Mouse (Mus musculus) limb, embryonic 10.5 days (tissue): Measurements from ENCODE around the gene Hmcn2. TPM values are rescaled to one million over a fixed set of nuclear protein-coding genes. Genes with fewer than 3 reads are reported as not detected.
A peak's percentile ranks its signal among the peaks of the same experiment; 100 is the strongest.

Experiments
- DNase-seq: peaks from one replicate; pipeline ENCODE4 v3.0.0-alpha.2; 2017; ENCODE audit warnings: low spot score
- H3K27ac ChIP-seq: fragments of 300-500 bp; sonication (generic); 2 replicates; pipeline ENCODE4 v1.5.1; 2016; ENCODE audit warnings: mild to moderate bottlenecking
- H3K27me3 ChIP-seq: fragments of 300-500 bp; sonication (generic); 2 replicates; pipeline ENCODE4 v1.6.1; 2016; ENCODE audit warnings: low read depth, mild to moderate bottlenecking; ENCODE audit not compliant: poor library complexity, severe bottlenecking
- H3K36me3 ChIP-seq: fragments of 300-500 bp; sonication (generic); 2 replicates; pipeline ENCODE4 v1.6.1; 2016; ENCODE audit warnings: mild to moderate bottlenecking, moderate library complexity
- H3K4me1 ChIP-seq: fragments of 300-500 bp; sonication (generic); 2 replicates; pipeline ENCODE4 v1.6.1; 2016
- H3K4me3 ChIP-seq: fragments of 300-500 bp; sonication (generic); 2 replicates; pipeline ENCODE4 v1.5.1; 2016; ENCODE audit warnings: mild to moderate bottlenecking, moderate library complexity
- H3K9me3 ChIP-seq: fragments of 300-500 bp; sonication (generic); replicated peaks from 2 replicates; pipeline ENCODE4 v1.6.1; 2016; ENCODE audit warnings: mild to moderate bottlenecking
- WGBS: fragments of 180-500 bp; shearing (Covaris S2); methylation state at CpG from one replicate; pipeline ENCODE4 v1.1.7; 2016; 5-methylcytosine and 5-hydroxymethylcytosine counted together
- polyA plus RNA-seq: library from polyadenylated mRNA; unstranded; fragments of >200 nt; fragmentation: Nextera tagmentation; extraction: Ambion mirVana; gene quantifications from 2 replicates; pipeline ENCODE4 v1.2.1, GENCODE M21; 2016

The Hmcn2 gene
- polyA plus RNA-seq, 1 experiment from 2014 or later: 0.19 TPM

DNA sequence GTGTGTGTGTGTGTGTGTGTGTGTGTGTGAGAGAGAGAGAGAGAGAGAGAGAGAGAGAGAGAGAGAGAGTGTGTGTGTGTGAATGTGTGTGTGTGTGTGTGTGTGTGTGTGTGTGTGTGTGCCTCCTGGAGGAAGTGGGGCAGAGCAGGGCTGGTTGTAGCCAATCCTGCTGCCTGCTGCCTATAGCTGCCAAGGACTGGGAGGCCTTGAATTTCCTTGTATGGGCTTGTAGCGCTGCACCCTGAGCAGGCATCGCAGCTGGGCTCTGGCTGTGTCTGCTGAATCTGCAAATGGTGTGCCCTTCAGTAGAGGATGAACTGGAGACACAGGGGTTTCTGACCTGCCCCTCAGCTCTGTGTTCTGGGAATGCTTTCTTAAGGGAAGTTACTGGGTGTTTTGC is 3.9 kb downstream of the Hmcn2 start:
- Histone ChIP-seq H3K27ac (peak overlapping the region; percentile 36; the same call in 1 of the 2 replicates), H3K4me1 (peaks cover 22% of the 10 kb centered on the region), H3K9me3 (no peaks in the 10 kb centered on the region), H3K36me3 (no peaks in the 10 kb centered on the region), H3K4me3 (no peak overlapping the region), H3K27me3 (peaks cover 65% of the 10 kb centered on the region)
- DNase-seq: no peak
- WGBS: 16% methylated on average over 2 of the region's 2 CpGs

DNA sequence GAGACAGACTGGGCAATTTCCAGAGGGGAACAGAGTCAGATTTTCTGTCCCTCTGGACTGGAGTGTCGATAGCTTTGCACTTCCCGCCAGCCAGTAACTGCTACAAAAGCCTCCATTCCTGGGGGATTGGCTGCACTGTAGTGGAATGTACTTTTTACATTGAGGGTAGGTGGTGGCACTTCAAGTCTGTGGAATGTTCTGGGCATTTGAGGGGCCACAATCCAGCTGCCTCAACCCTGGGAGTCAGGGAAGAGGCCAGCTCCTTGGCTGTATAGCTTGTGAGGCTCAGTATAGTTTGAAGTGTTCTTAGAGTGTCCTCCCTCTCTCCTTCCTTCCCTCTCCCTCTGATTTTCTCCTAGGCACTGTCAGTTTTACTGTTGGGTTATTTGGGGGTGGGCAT is 5.0 kb downstream of the Hmcn2 start:
- Histone ChIP-seq H3K9me3 (no peaks in the 10 kb centered on the region), H3K27ac (no peak overlapping the region), H3K27me3 (peaks cover 54% of the 10 kb centered on the region), H3K4me3 (no peak overlapping the region), H3K36me3 (no peaks in the 10 kb centered on the region), H3K4me1 (peaks cover 24% of the 10 kb centered on the region)
- 75% methylated on average over 2 of the region's 2 CpGs for WGBS
- DNase-seq: no peak

DNA sequence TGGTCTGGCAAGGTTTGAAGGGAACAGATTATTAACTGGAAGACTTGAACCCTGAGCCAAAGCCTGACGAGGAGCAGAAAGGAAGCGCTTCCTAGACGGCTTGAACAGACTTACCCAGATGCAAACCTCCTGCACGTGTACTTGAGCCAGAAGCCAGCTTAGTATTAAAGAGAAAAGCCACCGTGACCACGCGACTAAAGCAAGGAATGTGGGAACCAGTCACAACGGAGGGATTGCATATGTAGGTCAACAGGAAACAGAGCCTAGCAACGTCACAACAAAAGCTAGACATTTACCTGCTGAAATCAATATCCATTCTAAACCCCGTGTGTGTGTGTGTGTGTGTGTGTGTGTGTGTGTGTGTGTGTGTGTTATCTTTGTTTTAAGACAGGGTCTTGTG is 13.0 kb downstream of the Hmcn2 start:
- no peaks in the 10 kb centered on the region for H3K9me3 ChIP-seq
- no peaks in the 10 kb centered on the region for H3K27me3 ChIP-seq
- no peak for DNase-seq
- no peaks in the 10 kb centered on the region for H3K36me3 ChIP-seq
- H3K4me3 ChIP-seq: no peak overlapping the region
- peaks cover 10% of the 10 kb centered on the region for H3K4me1 ChIP-seq
- no peak overlapping the region for H3K27ac ChIP-seq
- WGBS: 74% methylated on average over 10 of the region's 10 CpGs

DNA sequence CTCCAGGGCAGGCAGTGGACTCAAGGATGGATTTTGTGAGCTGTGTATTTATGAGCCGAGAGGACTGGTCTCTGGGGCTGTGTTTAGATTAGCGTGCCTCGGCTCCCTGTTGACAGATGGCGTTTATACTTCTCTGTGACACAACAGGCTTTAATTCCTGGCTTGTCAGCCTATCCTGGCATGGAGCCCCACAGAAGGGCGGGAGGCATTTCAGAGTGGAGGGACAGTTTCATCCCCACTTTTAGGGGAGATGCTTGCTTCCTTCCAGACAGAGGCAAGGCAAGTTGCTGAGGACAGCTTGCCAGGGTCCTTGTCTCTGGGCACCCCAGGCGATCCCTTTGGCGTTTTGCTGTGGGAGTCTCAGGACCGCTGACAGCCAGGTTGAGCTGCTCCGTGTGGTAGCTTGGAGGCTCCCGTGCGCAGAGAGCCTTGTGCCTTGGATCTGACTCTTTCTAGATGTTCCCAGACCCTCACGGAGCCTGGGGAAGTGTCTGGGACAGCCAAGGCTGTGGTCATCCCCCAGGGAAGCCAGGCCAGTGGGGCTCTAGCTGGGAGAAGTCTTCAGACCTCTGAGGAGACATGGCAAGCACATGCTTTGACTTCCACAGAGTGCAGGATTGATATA is 23.6 kb downstream of the Hmcn2 start:
- H3K27ac ChIP-seq: 0 out of 2 replicates have a peak overlapping the region, but pooled peaks have one; percentile 15
- no peak for DNase-seq
- H3K27me3 ChIP-seq: 0 out of 2 replicates have a peak, but pooled peaks cover 12% of the 10 kb centered on the region
- 50% methylated on average over 12 of the region's 12 CpGs for WGBS
- no peaks in the 10 kb centered on the region for H3K9me3 ChIP-seq
- no peak overlapping the region for H3K4me3 ChIP-seq
- H3K4me1 ChIP-seq: peaks cover 60% of the 10 kb centered on the region
- H3K36me3 ChIP-seq: no peaks in the 10 kb centered on the region

DNA sequence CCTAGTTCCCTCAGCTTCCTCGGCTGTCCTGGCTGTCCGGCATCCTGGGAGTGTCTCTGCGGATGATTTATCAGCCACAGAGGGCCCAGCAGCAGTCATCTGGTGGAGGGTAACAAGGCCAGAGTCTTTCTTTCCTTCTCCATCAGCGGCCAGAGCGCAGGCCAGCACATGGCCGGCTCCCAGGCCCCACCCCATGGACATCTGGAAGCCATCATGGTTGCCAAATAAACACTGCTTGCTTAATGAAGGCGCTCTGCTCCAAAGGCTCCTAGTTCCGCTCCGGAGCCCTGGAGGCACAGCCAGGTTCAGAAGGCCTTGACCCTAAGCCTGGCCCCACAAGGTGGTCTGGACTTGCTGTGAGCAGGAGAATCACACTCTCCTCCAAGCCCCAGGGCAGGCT is 25.6 kb downstream of the Hmcn2 start:
- WGBS: 6% methylated on average over 9 of the region's 9 CpGs
- Histone ChIP-seq H3K27ac (peak overlapping the region; percentile 77), H3K4me3 (peak overlapping the region; percentile 28; the same call in 1 of the 2 replicates), H3K4me1 (peaks cover 61% of the 10 kb centered on the region), H3K36me3 (no peaks in the 10 kb centered on the region), H3K9me3 (no peaks in the 10 kb centered on the region), H3K27me3 (0 out of 2 replicates have a peak, but pooled peaks cover 12% of the 10 kb centered on the region)
- peak; percentile 87 for DNase-seq

DNA sequence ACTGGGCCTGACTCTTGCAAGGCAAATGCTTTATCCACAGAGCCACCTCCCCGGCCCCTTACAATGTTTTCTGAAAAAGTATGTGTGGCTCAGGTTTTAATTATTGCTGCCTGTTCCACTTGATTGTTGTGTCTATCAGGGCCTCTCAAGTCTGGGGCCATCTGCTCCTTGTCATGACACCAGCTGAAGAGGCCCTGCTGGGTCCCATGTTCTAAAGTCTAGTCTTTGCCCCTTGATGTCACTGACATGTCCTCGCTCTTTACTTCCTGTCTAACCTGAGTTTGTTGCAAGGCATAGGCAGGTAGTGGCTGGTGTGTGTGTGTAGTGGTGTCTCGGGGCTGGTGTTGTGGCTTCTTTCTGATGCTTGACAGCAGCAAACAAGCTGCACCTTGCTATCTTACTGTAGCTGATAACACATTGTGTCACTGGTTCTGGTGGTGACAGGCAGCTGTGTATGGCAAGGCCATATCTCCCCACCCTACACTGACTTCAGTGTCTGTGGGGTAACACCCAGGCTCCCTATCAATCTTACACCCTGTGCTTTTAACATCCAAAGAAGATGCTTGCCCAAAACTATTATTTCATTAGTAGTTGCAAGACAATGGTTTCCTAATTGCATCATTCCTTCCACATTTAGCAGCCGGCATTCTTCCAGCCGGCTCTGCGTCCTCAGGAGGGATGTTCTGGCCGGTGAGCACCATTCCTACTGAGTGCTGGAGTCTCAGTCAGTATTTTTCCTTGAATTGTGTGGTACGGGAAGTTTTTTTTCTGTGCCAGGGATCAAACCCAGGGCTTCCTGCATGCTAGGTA is 27.7 kb downstream of the Hmcn2 start:
- Histone ChIP-seq H3K27me3 (0 out of 2 replicates have a peak, but pooled peaks cover 5% of the 10 kb centered on the region), H3K4me3 (no peak overlapping the region), H3K9me3 (no peaks in the 10 kb centered on the region), H3K4me1 (peaks cover 62% of the 10 kb centered on the region), H3K36me3 (no peaks in the 10 kb centered on the region), H3K27ac (no peak overlapping the region)
- no peak for DNase-seq
- WGBS: 76% methylated on average over 8 of the region's 8 CpGs

DNA sequence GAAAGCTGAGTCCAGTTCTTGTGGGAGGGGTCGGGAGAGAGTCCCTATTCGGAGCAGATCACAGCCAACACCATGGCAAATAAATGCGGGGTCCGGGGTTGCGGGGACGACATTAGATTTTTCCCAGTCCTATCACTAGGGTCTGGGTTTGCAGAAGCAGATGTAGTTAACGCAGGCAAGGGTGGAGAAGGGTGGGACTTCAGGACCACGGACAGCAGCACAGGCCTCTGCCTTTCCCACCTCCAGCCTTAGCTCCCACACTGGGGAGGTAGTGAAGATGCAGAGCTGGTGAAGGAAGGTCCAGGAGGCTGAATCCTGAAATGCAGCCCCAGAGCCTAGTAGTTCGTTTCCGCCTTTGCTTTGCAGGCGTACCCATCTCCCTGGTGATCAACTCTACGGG is 31.9 kb downstream of the Hmcn2 start:
- Histone ChIP-seq H3K4me1 (peaks cover 22% of the 10 kb centered on the region), H3K4me3 (no peak overlapping the region), H3K36me3 (no peaks in the 10 kb centered on the region), H3K27me3 (peaks cover 9% of the 10 kb centered on the region; the same call in 1 of the 2 replicates), H3K27ac (no peak overlapping the region), H3K9me3 (no peaks in the 10 kb centered on the region)
- DNase-seq: peak; percentile 88
- WGBS: 41% methylated on average over 12 of the region's 12 CpGs

DNA sequence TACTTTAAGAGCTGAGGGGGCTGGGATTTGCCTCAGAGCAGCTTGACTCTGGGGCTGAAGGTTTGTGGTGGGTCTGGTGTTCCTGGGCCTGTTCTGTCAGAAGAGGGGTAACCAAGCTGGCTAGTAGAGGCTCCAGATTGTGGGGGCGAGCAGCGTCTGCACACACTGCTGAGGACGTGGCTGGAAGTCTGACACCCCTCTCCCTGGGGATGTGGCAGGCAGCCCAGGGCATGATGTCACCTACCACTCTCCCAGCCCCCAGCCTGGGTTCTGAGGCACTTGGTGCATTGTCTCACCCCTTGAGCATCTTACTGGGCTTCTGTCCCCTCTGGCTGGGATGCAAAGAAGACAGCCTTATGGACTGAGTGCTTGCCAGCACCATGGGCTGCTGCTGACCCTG is 34.2 kb downstream of the Hmcn2 start:
- Histone ChIP-seq H3K4me3 (no peak overlapping the region), H3K27ac (no peak overlapping the region), H3K9me3 (no peaks in the 10 kb centered on the region), H3K27me3 (peaks cover 9% of the 10 kb centered on the region; the same call in 1 of the 2 replicates), H3K4me1 (0 out of 2 replicates have a peak, but pooled peaks cover 4% of the 10 kb centered on the region), H3K36me3 (no peaks in the 10 kb centered on the region)
- no peak for DNase-seq
- WGBS: 81% methylated on average over 3 of the region's 3 CpGs

DNA sequence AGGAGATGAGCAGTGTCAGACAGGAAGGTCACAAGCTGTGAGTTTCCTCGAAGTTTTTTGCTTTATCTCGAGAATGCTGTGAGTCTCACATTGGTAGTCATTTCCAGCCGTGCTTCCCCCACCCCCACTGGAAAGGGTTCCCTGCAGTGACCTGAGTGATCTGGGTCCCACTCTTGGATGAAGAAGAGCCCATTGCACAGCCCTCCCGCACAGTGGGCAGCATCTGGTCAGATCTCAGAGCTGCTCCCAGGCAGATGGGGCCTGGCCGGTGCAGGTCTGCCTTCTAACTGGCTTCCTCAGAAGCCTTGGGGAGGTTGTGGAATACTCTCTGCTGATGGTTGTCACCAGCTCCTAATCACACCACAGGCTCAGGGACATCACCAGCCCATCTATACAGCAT is 34.6 kb downstream of the Hmcn2 start:
- no peak overlapping the region for H3K4me3 ChIP-seq
- 78% methylated on average over 5 of the region's 5 CpGs for WGBS
- no peaks in the 10 kb centered on the region for H3K9me3 ChIP-seq
- H3K27ac ChIP-seq: no peak overlapping the region
- no peak for DNase-seq
- H3K27me3 ChIP-seq: peaks cover 9% of the 10 kb centered on the region; the same call in 1 of the 2 replicates
- no peaks in the 10 kb centered on the region for H3K36me3 ChIP-seq
- H3K4me1 ChIP-seq: 0 out of 2 replicates have a peak, but pooled peaks cover 4% of the 10 kb centered on the region

DNA sequence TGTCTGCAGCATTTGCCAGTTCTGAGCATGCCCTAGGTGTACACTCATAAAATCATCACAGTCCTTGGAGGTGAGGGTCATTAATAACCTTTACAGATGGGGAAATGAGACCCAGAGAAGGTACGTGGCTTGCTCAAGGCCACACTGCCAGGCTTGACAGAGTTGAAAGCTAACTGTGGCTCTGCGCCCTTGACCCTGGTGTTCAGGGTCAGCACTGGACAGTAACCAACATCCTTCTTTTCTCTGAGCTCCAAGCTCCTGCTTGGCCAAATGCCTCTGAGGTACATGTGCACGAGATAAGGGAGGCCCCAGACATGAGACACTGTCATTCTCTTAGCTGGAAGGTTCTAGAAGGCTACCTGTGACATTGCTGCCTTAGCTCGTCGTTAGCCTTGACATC is 42.6 kb downstream of the Hmcn2 start:
- H3K27ac ChIP-seq: no peak overlapping the region
- H3K9me3 ChIP-seq: no peaks in the 10 kb centered on the region
- no peak for DNase-seq
- 83% methylated on average over 5 of the region's 5 CpGs for WGBS
- H3K27me3 ChIP-seq: no peaks in the 10 kb centered on the region
- H3K36me3 ChIP-seq: no peaks in the 10 kb centered on the region
- no peak overlapping the region for H3K4me3 ChIP-seq
- no peaks in the 10 kb centered on the region for H3K4me1 ChIP-seq

DNA sequence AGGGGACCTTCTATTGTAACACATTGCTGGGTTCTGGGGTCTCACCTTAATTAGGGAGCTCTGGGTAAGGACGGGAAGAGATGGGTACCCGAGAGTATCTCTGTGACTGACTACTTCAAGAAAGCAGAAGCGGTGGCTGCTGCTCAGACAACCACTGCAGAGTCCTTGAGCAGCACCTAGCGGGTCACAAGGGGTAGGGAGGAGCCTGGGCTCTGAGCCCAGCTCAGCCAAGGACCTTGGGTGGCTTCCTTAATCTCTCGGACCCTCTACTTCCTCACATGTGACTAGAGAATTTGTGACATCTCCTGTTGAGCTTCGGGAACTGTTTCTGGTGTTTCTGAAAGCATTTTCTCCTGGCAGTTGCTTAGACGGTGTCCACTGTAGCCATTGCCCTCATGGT is 45.1 kb downstream of the Hmcn2 start:
- H3K4me1 ChIP-seq: no peaks in the 10 kb centered on the region
- H3K36me3 ChIP-seq: no peaks in the 10 kb centered on the region
- WGBS: 79% methylated on average over 7 of the region's 7 CpGs
- no peak overlapping the region for H3K27ac ChIP-seq
- H3K27me3 ChIP-seq: no peaks in the 10 kb centered on the region
- DNase-seq: no peak
- no peaks in the 10 kb centered on the region for H3K9me3 ChIP-seq
- H3K4me3 ChIP-seq: no peak overlapping the region

DNA sequence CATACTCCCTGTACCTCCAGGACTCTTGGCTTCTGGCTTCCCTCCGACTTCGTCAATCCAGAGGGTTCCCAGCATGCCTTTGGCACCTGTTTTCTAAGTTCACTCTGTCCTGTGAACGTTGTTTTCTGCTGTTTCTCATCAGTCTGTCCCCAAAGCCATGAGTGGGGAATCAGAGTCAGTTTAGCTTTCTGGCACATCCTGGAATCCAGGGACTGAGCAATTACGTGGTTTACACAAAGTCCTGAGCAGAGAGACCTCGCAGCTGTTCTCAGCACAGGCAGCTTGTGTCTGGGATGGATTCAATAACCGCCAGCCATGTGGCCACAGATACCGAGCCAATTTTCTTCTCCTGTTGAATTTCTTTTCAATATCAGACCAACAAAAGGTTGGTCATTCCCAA is 53.0 kb downstream of the Hmcn2 start:
- Histone ChIP-seq H3K9me3 (0 out of 2 replicates have a peak, but pooled peaks cover 2% of the 10 kb centered on the region), H3K36me3 (no peaks in the 10 kb centered on the region), H3K4me1 (no peaks in the 10 kb centered on the region), H3K4me3 (no peak overlapping the region), H3K27me3 (no peaks in the 10 kb centered on the region), H3K27ac (no peak overlapping the region)
- no peak for DNase-seq
- 83% methylated on average over 7 of the region's 7 CpGs for WGBS

DNA sequence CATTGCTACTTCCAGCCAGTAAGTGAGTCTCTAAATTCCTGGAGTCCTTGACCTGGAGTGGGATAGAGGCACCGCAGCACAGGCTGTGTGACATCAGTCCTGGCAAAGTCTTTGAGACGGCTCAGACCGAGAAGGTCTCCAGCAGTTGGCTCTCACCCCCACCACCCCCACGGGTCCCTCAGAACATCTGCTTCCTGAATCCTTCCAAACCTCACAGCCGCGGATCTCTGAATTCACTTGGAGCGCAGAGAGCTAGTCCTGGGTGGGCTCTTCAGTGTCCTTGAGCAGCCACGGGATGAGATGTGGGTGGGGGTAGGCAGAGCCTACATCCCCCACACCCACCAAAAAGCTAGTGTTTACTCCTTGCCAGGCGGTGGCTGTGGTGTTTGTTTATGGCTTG is 57.2 kb downstream of the Hmcn2 start:
- no peak for DNase-seq
- no peaks in the 10 kb centered on the region for H3K27me3 ChIP-seq
- no peak overlapping the region for H3K4me3 ChIP-seq
- WGBS: 81% methylated on average over 9 of the region's 9 CpGs
- H3K27ac ChIP-seq: no peak overlapping the region
- no peaks in the 10 kb centered on the region for H3K4me1 ChIP-seq
- H3K9me3 ChIP-seq: 0 out of 2 replicates have a peak, but pooled peaks cover 2% of the 10 kb centered on the region
- H3K36me3 ChIP-seq: no peaks in the 10 kb centered on the region
